Mouse (Mus musculus): ENCODE measurements at regions not wholly inside any gene's neighbourhood (a gene's known extent, or its start where the extent isn't known, plus 50 kb on each side); places are given as distances from the start of the nearest gene placed in this dataset.

GRCm38 (mm10) chr15:97465366-97465765 is 218.3 kb upstream of the Amigo2 start:
- no peak for ATAC-seq (replicated peaks; ENCODE audit: low FRiP score, poor library complexity, severe bottlenecking)

GRCm38 (mm10) chr15:97464737-97465136 is 217.7 kb upstream of the Amigo2 start:
- no peak for ATAC-seq (replicated peaks; ENCODE audit: low FRiP score, poor library complexity, severe bottlenecking)

GRCm38 (mm10) chr15:97462587-97462986 is 215.5 kb upstream of the Amigo2 start:
- no peak for ATAC-seq (replicated peaks; ENCODE audit: low FRiP score, poor library complexity, severe bottlenecking)

- no peak for ATAC-seq (replicated peaks; ENCODE audit: low FRiP score, poor library complexity, severe bottlenecking)
These were observed 214.9 kb upstream of the Amigo2 start for GRCm38 (mm10) chr15:97462006-97462405.

- ATAC-seq (replicated peaks; ENCODE audit: low FRiP score, poor library complexity, severe bottlenecking), result no peak
These were observed 214.0 kb upstream of the Amigo2 start for GRCm38 (mm10) chr15:97461060-97461459.

GRCm38 (mm10) chr15:97460360-97460719 is 213.3 kb upstream of the Amigo2 start:
- no peak for ATAC-seq (replicated peaks; ENCODE audit: low FRiP score, poor library complexity, severe bottlenecking)

GRCm38 (mm10) chr15:97459606-97460359 is 212.7 kb upstream of the Amigo2 start:
- no peak for ATAC-seq (replicated peaks; ENCODE audit: low FRiP score, poor library complexity, severe bottlenecking)

- no peak for ATAC-seq (replicated peaks; ENCODE audit: low FRiP score, poor library complexity, severe bottlenecking)
These were observed 211.7 kb upstream of the Amigo2 start for GRCm38 (mm10) chr15:97458748-97459221.

GRCm38 (mm10) chr15:97458139-97458747 is 211.2 kb upstream of the Amigo2 start:
- no peak for ATAC-seq (replicated peaks; ENCODE audit: low FRiP score, poor library complexity, severe bottlenecking)

- no peak for ATAC-seq (replicated peaks; ENCODE audit: low FRiP score, poor library complexity, severe bottlenecking)
These were observed 210.4 kb upstream of the Amigo2 start for GRCm38 (mm10) chr15:97457468-97457867.

GRCm38 (mm10) chr15:97456991-97457390 is 209.9 kb upstream of the Amigo2 start:
- ATAC-seq (replicated peaks; ENCODE audit: low FRiP score, poor library complexity, severe bottlenecking), result no peak

GRCm38 (mm10) chr15:97455672-97456071 is 208.6 kb upstream of the Amigo2 start:
- no peak for ATAC-seq (replicated peaks; ENCODE audit: low FRiP score, poor library complexity, severe bottlenecking)

- ATAC-seq (replicated peaks; ENCODE audit: low FRiP score, poor library complexity, severe bottlenecking), result no peak
These were observed 202.6 kb upstream of the Amigo2 start for GRCm38 (mm10) chr15:97449724-97450123.

GRCm38 (mm10) chr15:97449001-97449400 is 201.9 kb upstream of the Amigo2 start:
- ATAC-seq (replicated peaks; ENCODE audit: low FRiP score, poor library complexity, severe bottlenecking), result no peak

- no peak for ATAC-seq (replicated peaks; ENCODE audit: low FRiP score, poor library complexity, severe bottlenecking)
These were observed 201.3 kb upstream of the Amigo2 start for GRCm38 (mm10) chr15:97448243-97448880.

GRCm38 (mm10) chr15:97446181-97446580 is 199.1 kb upstream of the Amigo2 start:
- no peak for ATAC-seq (replicated peaks; ENCODE audit: low FRiP score, poor library complexity, severe bottlenecking)

- ATAC-seq (replicated peaks; ENCODE audit: low FRiP score, poor library complexity, severe bottlenecking), result no peak
These were observed 191.2 kb upstream of the Amigo2 start for GRCm38 (mm10) chr15:97438235-97438760.

All from erythroblast, adult 5-6 weeks (primary cell).